Mouse (Mus musculus) left cerebral cortex, adult 2 months (tissue): Measurements from ENCODE around the gene Car5a. TPM values are rescaled to one million over a fixed set of nuclear protein-coding genes. Genes with fewer than 3 reads are reported as not detected.

Experiments
- DNase-seq, 2 experiments: peaks; one replicate each; pipeline ENCODE4 v3.0.0; 2021 to 2022; ENCODE audit warnings: low spot score in 2 of 2, mixed read lengths in 1 of 2; ENCODE audit errors: extremely low spot score in 1 of 2
- H3K27ac ChIP-seq: fragments of 200-600 bp; 2 replicates; pipeline ENCODE4 v1.8.1; 2022
- H3K4me3 ChIP-seq: fragments of 200-600 bp; 2 replicates; pipeline ENCODE4 v1.8.1; 2022
- CTCF ChIP-seq: fragments of 200-600 bp; IDR thresholded peaks from 2 replicates; pipeline ENCODE4 v1.8.1; 2022; ENCODE audit warnings: antibody characterized with exemption, mild to moderate bottlenecking, moderate library complexity
- intact Hi-C: fragments of 180-260 bp; cut with DNase I; formaldehyde crosslinking; loops from one replicate; pipeline ENCODE4 v1.15.1; 2025
- total RNA-seq, 2 experiments: library from RNA; stranded (reverse); gene quantifications; 2 replicates each; pipeline ENCODE4 v1.2.3; 2021

Gene Car5a
- total RNA-seq, 2 experiments from 2014 or later, result not detected

- intact Hi-C loops, result loop anchor here (10.0 kb wide), 1 partner anchor 305 kb away; the partner anchor contains the start of gene Map1lc3b
- Histone ChIP-seq H3K4me3 (peak overlapping the region; percentile 30), H3K27ac (peak overlapping the region; percentile 74)
- DNase-seq, result no peak
- TF ChIP-seq CTCF, result no peak
Measured at GRCm38 (mm10) chr8:121899180-121900044, 45.3 kb downstream of the Car5a start.

- intact Hi-C loops, result no loop called here
- peak; percentile 68 to 73 for DNase-seq
- H3K27ac ChIP-seq, result peak overlapping the region; percentile 74
Measured at GRCm38 (mm10) chr8:121898401-121898931, 46.2 kb downstream of the Car5a start.

GRCm38 (mm10) chr8:121897871-121898381 lies 46.8 kb downstream of the Car5a start:
- intact Hi-C loops, result no loop called here
- Histone ChIP-seq H3K27ac (peak overlapping the region; percentile 74), H3K4me3 (peak overlapping the region; percentile 30)
- DNase-seq, result peak; percentile 45 to 58
- no peak for TF ChIP-seq CTCF

More at GRCm38 (mm10) chr8:121898401-121898931, 46.2 kb downstream of the Car5a start:
- no peak; the same call in 1 of the 2 replicates for TF ChIP-seq CTCF
- H3K4me3 ChIP-seq, result peak overlapping the region; percentile 30

GRCm38 (mm10) chr8:121897205-121897604 lies 47.5 kb downstream of the Car5a start:
- intact Hi-C loops, result no loop called here
- no peak for DNase-seq
- TF ChIP-seq CTCF, result no peak
- peak overlapping the region; percentile 74 for H3K27ac ChIP-seq
- no peak overlapping the region for H3K4me3 ChIP-seq

DNA sequence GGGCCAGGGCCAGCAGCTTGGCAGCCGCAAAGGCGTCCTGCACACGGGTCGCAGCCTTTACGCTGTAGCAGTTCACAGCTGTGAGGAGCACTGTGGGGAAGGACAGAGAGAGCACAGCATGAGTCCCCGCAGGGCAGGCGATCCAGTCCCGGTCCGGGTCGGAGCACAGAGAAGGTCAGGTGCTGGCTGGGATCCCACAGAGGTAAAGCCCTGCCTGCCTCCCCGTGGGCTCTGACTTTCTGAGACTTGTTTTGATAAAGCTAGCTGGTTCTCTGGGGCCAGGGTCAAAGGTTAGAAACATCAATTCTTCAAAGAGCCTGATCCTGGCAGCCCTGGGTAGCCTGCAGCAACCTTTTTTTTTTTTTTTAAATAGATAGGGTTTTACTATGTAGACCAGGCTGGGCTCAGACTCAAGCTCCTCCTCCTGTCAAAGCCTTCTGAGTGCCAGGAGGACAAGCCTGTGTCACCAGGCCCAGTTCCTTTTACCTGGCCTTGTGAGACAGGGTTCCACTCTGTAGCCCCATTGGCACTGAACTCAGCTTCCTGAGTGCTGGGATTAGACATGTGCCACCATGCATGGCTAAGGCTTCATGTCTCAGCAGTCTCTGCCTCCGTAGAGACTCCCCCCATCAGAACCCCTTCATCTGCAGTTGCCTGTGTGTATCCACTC lies 48.1 kb downstream of the Car5a start:
- intact Hi-C loops, result no loop called here
- no peak for TF ChIP-seq CTCF
- peak overlapping the region; percentile 74 for H3K27ac ChIP-seq
- H3K4me3 ChIP-seq, result no peak overlapping the region
- DNase-seq, result no peak

DNA sequence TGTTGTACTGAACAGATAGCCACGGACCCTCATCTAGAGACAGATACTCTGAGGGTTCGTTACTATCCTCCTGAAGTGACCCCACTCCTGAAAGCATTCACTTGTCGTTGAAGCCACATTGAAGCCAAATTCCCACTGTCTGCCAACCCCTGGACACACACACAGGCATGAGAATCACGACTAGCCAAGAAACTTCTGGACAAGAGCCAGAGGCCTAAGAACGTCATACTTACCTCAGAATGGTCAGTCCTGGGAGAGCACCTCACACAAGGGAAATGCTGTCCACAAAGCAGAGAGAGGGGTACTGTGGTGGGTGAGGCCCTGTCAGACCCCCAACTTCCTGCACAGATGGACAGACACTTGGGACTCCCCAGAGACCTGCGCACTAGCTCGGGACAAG lies 48.8 kb downstream of the Car5a start:
- Histone ChIP-seq H3K27ac (no peak overlapping the region), H3K4me3 (no peak overlapping the region)
- intact Hi-C loops, result no loop called here
- DNase-seq, result no peak
- TF ChIP-seq CTCF, result no peak

- intact Hi-C loops, result no loop called here
- no peak overlapping the region for H3K4me3 ChIP-seq
- no peak for DNase-seq
- TF ChIP-seq CTCF, result no peak
- no peak overlapping the region for H3K27ac ChIP-seq
Measured at GRCm38 (mm10) chr8:121892875-121893274, 51.8 kb downstream of the Car5a start.

DNA sequence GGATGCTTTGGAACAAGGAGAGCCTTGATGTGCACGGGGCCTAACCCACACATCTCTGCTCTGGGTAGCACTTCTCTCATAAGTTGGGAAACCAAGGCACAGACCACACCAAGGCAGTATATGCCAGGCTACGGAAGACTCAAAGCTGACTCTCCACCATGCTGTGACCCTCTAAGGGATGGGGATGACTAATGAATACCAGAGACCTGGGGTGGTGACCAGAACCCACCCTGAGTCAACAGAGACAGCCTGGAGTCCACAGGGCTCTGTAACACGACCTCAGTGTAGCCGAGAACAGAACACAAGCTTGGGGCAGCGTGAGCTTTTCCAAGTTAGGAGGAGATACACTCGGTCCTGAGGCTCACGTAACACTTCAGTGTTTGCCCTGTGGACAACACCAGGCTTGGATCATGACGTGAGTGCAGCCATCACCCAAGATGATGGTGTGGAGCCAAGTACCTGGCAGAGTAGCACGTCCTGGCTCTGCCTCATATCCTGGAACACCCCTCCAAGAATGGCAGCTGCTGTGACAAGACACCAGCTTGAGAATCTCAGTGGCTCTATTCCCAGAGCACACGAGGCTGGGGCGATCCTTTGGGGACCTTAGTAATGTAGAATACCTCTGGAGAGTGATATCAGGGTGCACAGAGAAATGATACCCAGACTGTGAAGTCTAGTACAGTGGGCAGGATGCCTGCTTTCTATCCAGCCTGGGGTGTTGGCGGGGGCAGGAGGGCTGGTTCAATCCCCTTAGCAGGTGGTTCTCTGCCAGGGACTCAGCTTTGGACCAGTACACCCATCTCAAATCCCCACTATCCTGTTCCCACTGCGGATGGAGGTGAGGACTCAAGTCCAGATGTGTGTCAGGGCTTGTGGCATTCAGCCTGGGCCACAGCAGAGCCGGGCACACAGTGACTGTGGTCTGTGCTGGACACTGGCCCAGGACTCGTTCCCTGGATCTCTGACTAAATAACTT lies 54.6 kb downstream of the Car5a start:
- DNase-seq, result no peak
- H3K4me3 ChIP-seq, result no peak overlapping the region
- intact Hi-C loops, result no loop called here
- TF ChIP-seq CTCF, result no peak
- no peak overlapping the region for H3K27ac ChIP-seq

DNA sequence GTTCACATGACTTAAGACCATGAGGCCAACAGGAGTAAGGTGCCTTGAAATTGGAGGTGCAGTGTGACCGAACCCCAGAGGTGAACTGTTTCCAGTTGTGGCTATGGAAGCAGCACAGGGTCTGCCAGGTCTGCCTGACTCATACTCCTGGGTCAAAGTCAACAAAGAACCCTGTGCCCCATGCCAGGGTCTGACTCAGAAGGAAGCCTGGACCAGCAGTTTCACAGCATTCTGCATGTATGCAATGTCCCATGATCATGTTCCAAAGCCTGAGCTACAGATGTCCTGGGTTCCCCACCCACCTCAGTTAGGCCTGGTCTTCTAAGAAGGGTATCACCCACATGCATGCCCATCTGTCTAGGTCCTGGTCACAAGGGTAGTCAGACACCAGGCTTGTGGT lies 55.4 kb downstream of the Car5a start:
- no peak for TF ChIP-seq CTCF
- Histone ChIP-seq H3K27ac (no peak overlapping the region), H3K4me3 (no peak overlapping the region)
- no peak for DNase-seq
- intact Hi-C loops, result no loop called here

DNA sequence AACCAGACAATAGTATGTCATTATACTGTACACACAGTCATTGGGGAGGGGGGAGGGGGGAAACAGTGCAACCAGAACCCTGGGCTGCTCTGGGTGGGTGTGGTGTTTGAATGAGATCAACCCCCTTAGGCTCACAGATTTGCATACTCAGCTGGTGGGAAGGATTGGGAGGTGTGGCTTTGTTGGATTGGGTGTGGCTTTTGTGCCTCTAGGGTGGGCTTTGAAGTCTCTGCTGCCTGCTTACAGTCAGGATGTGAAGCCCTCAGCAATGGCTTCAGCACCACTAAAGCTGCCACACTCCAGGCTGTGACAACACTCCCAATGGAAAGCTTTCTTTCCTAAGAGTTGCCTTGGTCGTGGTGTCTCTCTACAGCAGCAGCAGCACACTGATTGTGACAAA lies 57.2 kb downstream of the Car5a start:
- DNase-seq, result no peak
- no peak for TF ChIP-seq CTCF
- Histone ChIP-seq H3K4me3 (no peak overlapping the region), H3K27ac (no peak overlapping the region)
- intact Hi-C loops, result no loop called here

DNA sequence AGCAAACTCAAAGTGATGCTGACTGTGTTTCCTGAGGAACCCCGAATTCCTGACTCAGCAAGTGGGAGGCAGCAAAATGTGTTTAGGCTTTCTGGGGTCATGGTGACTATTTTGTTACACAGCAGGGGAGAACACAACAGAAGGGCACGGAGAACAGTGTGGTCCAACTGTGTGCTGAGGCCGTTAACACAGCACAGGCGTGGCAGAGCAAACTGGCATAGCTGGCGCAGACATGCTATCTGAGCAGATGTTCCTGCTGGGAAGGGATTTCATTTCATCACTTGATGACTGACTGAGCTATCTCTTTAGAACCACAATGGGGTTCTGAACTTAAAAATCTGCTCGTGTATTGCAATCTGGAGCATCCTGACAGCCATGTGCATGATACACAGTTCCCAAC lies 59.3 kb downstream of the Car5a start:
- DNase-seq, result no peak

More for the DNA sequence above, 59.3 kb downstream of the Car5a start:
- TF ChIP-seq CTCF, result no peak
- Histone ChIP-seq H3K4me3 (no peak overlapping the region), H3K27ac (no peak overlapping the region)
- intact Hi-C loops, result no loop called here
